Mouse (Mus musculus): ENCODE results near the gene Harbi1.
"Not testable (repeated sequence)": the region's sequence is repeated elsewhere in the genome, so short reads cannot be mapped to it uniquely, and the experiment has no call there.

Harbi1 gene

GRCm38 (mm10) chr2:91714921-91715320 is 4.3 kb downstream of the Harbi1 start:
- DNase-seq (ENCODE audit: low spot score in 2 of 2), result no peak

DNA sequence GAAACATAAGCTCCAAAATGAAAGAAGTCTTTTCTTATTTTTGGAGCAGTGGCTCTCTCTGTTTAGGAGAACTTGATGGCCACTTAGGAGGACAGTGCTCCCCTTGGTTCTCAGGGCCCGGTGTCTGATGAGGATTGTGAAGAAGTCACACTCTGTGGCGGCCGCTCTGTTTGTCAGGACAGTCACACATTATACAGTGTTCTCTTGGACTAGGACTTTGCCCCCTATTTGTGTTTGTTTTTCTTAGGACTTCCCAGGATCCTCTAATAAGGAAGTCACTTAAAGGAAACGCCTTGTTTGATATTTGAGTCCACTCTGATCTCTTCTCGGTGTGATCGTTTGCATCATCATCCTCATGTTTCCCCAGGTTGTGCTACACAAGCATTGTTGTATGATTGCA is 7.6 kb downstream of the Harbi1 start:
- no peak for DNase-seq (ENCODE audit: low spot score in 2 of 2)

DNA sequence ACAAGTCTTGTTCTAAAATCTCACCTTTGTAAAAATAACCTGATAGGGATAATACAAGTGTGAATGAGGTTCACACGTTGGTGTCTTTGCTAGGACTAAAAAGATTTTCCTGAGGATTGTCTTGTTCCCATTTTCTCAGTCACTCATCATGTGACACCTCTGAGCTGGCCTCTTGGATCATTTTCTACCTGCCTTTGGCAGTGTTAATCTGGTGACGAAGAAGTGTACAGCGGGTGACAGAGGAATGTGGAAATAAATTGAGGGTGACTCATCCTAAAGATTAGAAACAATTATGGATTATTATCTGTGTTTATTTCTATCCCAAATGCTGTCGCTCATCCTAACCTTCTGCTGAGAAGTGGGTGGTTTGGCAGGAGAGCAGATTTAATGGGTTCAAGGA is 12.7 kb downstream of the Harbi1 start:
- DNase-seq (ENCODE audit: low spot score in 2 of 2), result no peak

DNA sequence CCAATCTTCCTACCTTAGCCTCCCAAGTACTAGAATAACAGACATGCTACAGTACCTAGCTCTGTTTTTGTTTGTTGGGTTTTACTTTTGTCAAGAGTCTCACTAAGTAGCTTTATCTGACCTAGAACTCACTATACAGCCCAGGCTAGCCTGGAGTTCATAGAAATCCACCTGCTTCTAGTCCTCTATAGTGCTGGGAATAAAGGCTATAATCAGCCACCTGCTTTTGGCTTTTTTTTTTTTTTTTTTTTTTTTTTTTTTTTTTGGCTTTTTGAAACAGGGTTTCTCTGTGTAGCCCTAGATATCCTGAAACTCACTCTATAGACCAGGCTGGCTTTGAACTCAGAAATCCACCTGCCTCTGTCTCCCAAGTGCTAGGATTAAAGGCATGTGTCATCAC is 13.3 kb downstream of the Harbi1 start:
- no peak for DNase-seq (ENCODE audit: low spot score in 2 of 2)

DNA sequence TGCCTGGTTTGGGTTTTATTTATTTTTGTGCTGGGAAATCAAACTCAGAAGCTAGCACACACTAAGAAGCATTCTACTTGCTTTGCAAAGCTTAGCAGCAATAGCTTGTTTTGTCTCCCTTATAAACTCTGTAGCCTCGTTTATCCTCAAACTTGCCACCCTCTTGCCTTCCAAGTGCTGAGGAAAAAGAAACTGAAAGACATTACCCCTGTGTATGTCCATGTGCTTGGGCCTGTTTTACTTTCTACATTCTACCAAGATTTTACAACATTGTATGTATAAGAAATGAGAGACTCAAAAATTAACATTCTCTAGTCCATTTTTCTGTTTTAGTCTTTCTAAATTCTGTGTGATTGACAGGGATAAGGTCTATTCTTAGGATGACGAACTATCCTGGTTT is 14.1 kb downstream of the Harbi1 start:
- no peak for DNase-seq (ENCODE audit: low spot score in 2 of 2)

DNA sequence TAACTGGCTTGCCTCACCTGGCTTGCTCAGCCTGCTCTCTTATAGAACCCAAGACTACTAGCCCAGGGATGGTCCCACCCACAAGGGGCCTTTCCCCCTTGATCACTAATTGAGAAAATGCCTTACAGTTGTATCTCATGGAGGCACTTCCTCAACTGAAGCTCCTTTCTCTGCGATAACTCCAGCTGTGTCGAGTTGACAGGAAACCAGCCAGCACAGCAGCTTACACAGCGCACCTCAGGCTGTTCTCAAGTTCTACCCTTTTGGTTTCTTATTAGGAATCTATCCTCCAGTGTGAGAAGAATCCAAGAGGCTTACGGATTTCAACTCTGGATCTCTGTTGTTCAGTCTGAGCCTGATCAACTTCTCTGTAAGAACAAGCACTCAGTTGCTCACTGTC is 14.8 kb downstream of the Harbi1 start:
- DNase-seq (ENCODE audit: low spot score in 2 of 2), result not testable (repeated sequence)

DNA sequence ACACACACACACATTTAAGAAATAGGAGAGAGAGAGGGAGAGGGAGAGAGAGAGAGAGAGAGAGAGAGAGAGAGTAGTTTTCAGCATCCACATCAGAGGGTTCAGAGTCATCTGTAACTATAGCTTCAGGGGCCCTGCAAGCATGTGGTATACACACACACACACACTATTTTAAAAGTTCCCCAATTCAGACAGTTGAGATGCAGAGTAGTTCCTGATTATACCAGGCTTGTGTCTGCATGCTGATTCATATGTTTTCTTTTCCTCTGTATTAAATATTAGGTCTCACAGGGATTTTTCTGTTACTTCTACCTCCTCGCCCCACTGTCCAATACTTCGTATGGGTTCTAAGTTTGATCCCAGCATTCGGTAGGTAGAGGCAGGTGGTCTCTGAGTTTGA is 16.4 kb downstream of the Harbi1 start:
- no peak for DNase-seq (ENCODE audit: low spot score in 2 of 2)

- DNase-seq (ENCODE audit: low spot score in 2 of 2), result no peak
These were observed 18.9 kb downstream of the Harbi1 start for GRCm38 (mm10) chr2:91729571-91729970.

- peak; percentile 59 to 66 for DNase-seq (ENCODE audit: low spot score in 2 of 2)
These were observed 19.5 kb downstream of the Harbi1 start, which contains the start of gene Ambra1 for GRCm38 (mm10) chr2:91729971-91730821. Gene Ambra1, plus strand, starts transcription at chr2:91730134.

DNA sequence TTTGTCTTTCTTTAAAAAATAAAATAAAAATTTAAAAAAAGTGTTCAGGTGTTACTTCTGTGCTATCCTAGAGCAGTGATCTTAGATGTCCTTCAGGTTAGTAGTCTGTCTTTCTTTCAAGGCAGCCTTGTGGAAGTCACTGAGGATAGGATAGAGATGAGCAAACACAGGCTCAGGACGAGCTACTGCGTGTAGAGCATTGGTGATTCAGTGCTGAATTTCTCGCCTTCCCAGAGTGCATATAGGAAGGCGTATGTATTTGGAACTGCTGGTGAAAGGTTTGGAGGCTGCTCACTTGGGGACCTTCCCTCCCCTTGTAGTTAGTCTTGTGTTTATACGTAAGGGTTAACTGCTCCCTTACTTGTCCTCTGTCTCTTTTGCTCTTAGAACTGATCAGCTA is 24.6 kb downstream of the Harbi1 start:
- no peak for DNase-seq (ENCODE audit: low spot score in 2 of 2)

DNA sequence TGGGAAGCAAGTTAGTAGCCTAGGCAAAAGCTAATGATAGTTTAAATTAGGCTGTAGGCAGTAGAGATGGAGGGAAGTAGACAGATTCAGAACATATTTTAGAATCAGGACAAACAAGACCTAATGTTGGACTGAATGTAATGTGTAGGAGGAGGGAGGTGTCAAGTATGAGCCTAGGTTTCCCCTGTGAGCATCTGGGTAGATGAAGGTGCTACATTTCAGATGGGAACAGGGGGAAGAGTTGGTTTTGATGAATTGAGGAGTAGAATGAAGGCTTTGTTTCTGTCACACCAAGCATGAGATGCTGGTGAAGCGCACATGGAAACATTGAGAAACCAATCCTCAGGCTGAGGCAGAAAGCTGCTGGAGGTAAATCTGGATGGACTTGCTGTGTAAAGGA is 28.9 kb downstream of the Harbi1 start:
- no peak for DNase-seq (ENCODE audit: low spot score in 2 of 2)

DNA sequence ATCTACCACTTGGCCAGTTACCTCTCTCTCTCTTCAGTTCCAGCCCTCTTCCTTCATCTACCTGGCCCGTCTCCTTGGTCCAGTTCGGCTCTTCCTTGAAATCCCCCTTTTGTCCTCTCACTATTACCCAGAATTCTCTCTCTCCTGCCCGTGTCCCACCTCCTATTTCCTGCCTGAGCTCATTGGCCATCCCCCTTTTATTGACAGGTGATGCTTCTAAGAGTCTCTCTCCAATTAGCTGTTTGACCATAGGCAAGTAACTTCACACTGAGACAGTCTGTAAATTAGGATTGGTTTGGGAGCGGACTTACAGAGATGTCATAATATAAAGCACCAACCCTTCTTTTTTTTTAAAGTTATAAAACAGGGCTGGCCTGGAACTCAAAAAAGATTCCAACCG is 34.0 kb downstream of the Harbi1 start:
- no peak for DNase-seq (ENCODE audit: low spot score in 2 of 2)

DNA sequence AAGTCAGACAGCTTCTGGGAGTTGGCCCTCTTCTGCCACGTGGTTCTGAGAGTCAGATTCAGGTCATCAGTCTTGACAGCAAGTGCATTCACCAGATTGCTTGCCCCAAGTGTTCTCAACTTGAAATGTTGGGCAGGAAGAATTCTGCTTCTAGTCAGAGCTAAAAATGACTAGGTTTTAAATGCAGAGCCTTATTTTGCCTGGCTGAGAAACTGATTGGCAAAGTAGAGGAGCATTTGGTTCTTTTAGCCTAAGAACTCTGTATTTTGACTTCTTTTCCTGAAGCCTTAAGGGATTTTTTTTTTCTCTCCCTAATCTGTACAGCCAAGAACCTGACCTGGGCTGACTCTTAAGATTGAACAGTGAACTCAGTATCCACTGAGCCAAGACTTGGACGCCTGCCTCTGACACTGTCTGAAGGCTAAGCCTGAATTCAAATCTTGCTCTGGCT is 39.2 kb downstream of the Harbi1 start:
- no peak for DNase-seq (ENCODE audit: low spot score in 2 of 2)

Measured in natural killer cell, adult 2 months (primary cell).